Mouse (Mus musculus) liver, adult 2 months (tissue): ENCODE data around the gene Dnali1.

Experiments used
- CTCF ChIP-seq: fragments of 200-500 bp; IDR thresholded peaks from 2 replicates; pipeline ENCODE4 v1.5.1; 2011; ENCODE audit warnings: low read depth, low read length, control low read depth
- POLR2A ChIP-seq: fragments of 200-500 bp; IDR thresholded peaks from 2 replicates; pipeline ENCODE4 v1.6.1; 2011; ENCODE audit warnings: low read length, control low read depth; ENCODE audit not compliant: insufficient read depth; ENCODE audit errors: extremely low read depth

GRCm38 (mm10) chr4:125101334-125101733 lies 35.8 kb upstream of the Dnali1 start:
- TF ChIP-seq POLR2A (no peak), CTCF (no peak)
